Mouse (Mus musculus) ovary, postnatal 36 days (tissue): ENCODE data around the gene 1500015O10Rik.

Source experiments
- DNase-seq: peaks from one replicate; pipeline ENCODE4 v3.0.0; 2022; ENCODE audit warnings: low spot score, mixed read lengths

The 1500015O10Rik gene

GRCm38 (mm10) chr1:43730491-43730924 lies at the start of gene 1500015O10Rik:
Gene 1500015O10Rik, plus strand, starts transcription at chr1:43730602.
- peak; percentile 83 for DNase-seq

GRCm38 (mm10) chr1:43689983-43690382 lies 40.4 kb upstream of the 1500015O10Rik start:
- no peak for DNase-seq

- DNase-seq, result peak; percentile 8
Observed at GRCm38 (mm10) chr1:43690507-43690906, 39.9 kb upstream of the 1500015O10Rik start.

GRCm38 (mm10) chr1:43694076-43694475 lies 36.3 kb upstream of the 1500015O10Rik start:
- DNase-seq, result no peak

GRCm38 (mm10) chr1:43694851-43695545 lies 35.4 kb upstream of the 1500015O10Rik start:
- DNase-seq, result peak; percentile 83

- peak; percentile 12 for DNase-seq
Observed at GRCm38 (mm10) chr1:43698577-43699000, 31.8 kb upstream of the 1500015O10Rik start.

- no peak for DNase-seq
Observed at GRCm38 (mm10) chr1:43714841-43715240, 15.6 kb upstream of the 1500015O10Rik start.

DNA sequence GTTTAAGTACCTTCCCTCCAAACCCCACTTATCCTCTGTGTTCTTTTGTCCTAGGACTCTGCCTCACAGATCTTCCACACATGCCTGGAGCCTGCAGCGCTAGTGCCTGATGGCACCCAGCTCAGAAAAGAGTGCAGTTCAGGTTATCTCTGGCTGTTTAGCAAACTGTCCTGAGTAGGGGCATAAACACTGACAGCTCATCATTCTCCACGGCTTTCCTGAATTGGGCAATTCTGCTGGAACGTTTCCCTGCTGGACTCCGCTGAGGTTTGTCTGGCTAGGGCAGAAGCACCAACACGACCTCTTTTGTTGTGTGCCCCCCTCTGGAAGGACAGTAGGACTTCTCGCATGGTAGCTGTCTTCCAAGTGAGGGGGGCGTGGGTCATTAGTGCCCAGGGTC lies 12.4 kb upstream of the 1500015O10Rik start:
- DNase-seq, result no peak

- no peak for DNase-seq
Observed at GRCm38 (mm10) chr1:43718793-43719192, 11.6 kb upstream of the 1500015O10Rik start.

DNA sequence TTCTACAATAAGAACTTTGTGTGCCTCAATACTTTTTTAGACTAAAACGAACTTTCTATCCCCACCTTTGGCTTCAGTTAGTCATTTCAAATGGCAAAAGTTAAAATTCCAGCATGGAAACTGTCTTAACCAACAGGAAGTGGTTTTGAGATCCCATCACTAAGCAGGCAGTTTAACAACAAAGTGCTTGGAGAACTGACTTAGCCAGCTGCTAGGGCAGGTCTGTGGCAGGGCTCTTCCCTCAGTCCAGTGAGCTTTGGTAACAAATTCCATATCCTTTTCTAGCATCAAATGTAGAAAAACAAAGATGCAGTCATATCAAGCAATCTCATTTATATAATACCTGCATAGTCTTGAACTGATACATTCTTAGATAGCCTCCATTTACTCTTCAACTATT lies 7.9 kb upstream of the 1500015O10Rik start:
- DNase-seq, result no peak

DNA sequence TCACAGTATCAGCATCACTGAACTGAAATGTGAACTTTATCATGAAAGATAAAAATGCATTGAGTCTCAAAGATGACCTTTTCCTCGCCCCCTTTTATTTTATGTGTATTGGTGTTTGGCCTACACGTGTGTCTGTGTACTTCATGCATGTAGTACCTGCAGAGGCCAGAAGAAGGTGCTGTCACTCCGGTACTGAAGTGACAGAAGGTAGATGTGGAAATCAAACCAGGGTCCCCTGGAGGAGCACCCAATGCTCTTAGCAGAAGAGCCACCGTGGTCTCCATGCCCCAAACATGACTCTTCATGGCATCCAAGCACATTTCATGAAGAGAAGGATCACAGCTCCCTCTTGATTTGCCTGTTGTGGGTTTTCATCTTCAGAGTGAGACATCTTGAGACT lies 1.7 kb downstream of the 1500015O10Rik start:
- DNase-seq, result no peak

GRCm38 (mm10) chr1:43732657-43733056 lies 2.3 kb downstream of the 1500015O10Rik start:
- DNase-seq, result no peak

- DNase-seq, result no peak
Observed at GRCm38 (mm10) chr1:43737812-43738518, 7.6 kb downstream of the 1500015O10Rik start.

GRCm38 (mm10) chr1:43738519-43738894 lies 8.1 kb downstream of the 1500015O10Rik start:
- DNase-seq, result no peak

- DNase-seq, result no peak
Observed at GRCm38 (mm10) chr1:43754448-43755312, 24.3 kb downstream of the 1500015O10Rik start.

DNA sequence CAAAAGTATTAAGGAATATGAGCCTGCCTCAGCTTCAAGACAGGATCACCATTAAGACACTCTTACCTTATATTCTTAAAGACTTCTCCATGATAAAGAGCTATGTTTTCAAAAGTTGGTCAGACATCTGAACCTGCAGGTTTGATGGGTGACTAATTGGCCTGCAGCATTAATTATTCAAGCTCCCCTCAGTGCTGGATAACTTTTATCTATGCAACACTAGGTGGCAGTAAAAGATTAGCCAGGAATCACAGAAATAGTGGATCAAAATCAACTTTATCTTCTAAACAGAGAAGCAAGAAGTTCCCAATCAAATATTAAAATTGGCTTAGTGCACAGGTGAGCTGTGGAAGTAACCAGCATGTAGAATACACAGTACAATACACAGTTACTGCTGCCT lies 29.7 kb downstream of the 1500015O10Rik start:
- no peak for DNase-seq

DNA sequence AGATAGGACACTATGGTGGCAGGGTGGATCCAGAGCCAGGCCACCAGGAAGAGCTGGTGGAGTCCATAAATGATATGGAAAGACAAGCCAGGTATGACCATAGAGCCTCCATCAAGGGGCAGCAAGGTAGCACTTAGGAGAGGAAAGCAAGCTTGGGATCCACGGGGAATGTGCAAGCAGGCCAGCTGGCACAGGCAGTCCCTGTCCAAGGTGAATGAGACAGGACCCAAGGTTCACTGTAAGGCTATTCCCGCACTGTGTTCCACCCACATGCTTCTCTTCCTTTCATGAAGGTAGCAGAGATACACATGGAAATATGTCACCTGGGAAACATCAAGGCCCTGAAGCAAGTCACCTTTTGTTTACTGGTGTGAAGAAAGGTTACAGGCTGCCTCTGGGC lies 34.1 kb downstream of the 1500015O10Rik start:
- no peak for DNase-seq

- DNase-seq, result no peak
Observed at GRCm38 (mm10) chr1:43766328-43766727, 35.9 kb downstream of the 1500015O10Rik start.

- DNase-seq, result no peak
Observed at GRCm38 (mm10) chr1:43768385-43768990, 38.1 kb downstream of the 1500015O10Rik start.

- no peak for DNase-seq
Observed at GRCm38 (mm10) chr1:43769348-43769747, 38.9 kb downstream of the 1500015O10Rik start.

- no peak for DNase-seq
Observed at GRCm38 (mm10) chr1:43770032-43770431, 39.6 kb downstream of the 1500015O10Rik start.

- no peak for DNase-seq
Observed at GRCm38 (mm10) chr1:43772694-43773093, 42.3 kb downstream of the 1500015O10Rik start.
